Mouse (Mus musculus) forebrain, embryonic 16.5 days (tissue): Measurements from ENCODE around the gene Jph3. TPM values are rescaled to one million over a fixed set of nuclear protein-coding genes. Genes with fewer than 3 reads are reported as not detected.

Source experiments
- ATAC-seq: fragments of 200-750 bp; cut with Nextera tagmentation; 2 replicates; pipeline ENCODE4 v1.8.0; 2017; ENCODE audit warnings: mild to moderate bottlenecking, moderate library complexity
- H3K27ac ChIP-seq: fragments of 300-500 bp; sonication (generic); 2 replicates; pipeline ENCODE4 v1.5.1; 2014; ENCODE audit warnings: low read length, control low read depth
- H3K27me3 ChIP-seq: fragments of 300-500 bp; sonication (generic); replicated peaks from 2 replicates; pipeline ENCODE4 v1.6.1; 2014; ENCODE audit warnings: low read length; ENCODE audit not compliant: control insufficient read depth, insufficient read depth
- H3K36me3 ChIP-seq: fragments of 300-500 bp; sonication (generic); 2 replicates; pipeline ENCODE4 v1.6.1; 2014; ENCODE audit not compliant: control insufficient read depth, insufficient read depth
- H3K4me1 ChIP-seq: fragments of 300-500 bp; sonication (generic); replicated peaks from 2 replicates; pipeline ENCODE4 v1.6.1; 2014; ENCODE audit warnings: low read length; ENCODE audit not compliant: control insufficient read depth, insufficient read depth
- H3K4me2 ChIP-seq: fragments of 300-500 bp; sonication (generic); 2 replicates; pipeline ENCODE4 v1.6.1; 2014; ENCODE audit warnings: mild to moderate bottlenecking, low read length, control low read depth
- H3K4me3 ChIP-seq: fragments of 300-500 bp; sonication (generic); replicated peaks from 2 replicates; pipeline ENCODE4 v1.5.1; 2014; ENCODE audit warnings: mild to moderate bottlenecking, low read length, control low read depth
- H3K9ac ChIP-seq: fragments of 300-500 bp; sonication (generic); replicated peaks from 2 replicates; pipeline ENCODE4 v1.6.1; 2014; ENCODE audit warnings: low read depth, low read length, control low read depth
- H3K9me3 ChIP-seq: fragments of 300-500 bp; sonication (generic); 2 replicates; pipeline ENCODE4 v1.6.1; 2016; ENCODE audit warnings: low read length; ENCODE audit not compliant: control insufficient read depth
- WGBS: fragments of 180-500 bp; shearing (Covaris S2); extraction: QIAGEN DNeasy Blood & Tissue Kit; methylation state at CpG from one replicate; pipeline ENCODE4 v1.1.7; 2014; 5-methylcytosine and 5-hydroxymethylcytosine counted together
- polyA plus RNA-seq: library from polyadenylated mRNA; unstranded; fragments of >200 nt; fragmentation: Nextera tagmentation; extraction: Ambion mirVana; gene quantifications from 2 replicates; pipeline ENCODE4 v1.2.1, GENCODE M21; 2015

Jph3 gene
- polyA plus RNA-seq, 1 experiment from 2014 or later: 93.4 TPM

- peaks cover 28% of the 10 kb centered on the region for H3K4me1 ChIP-seq
- H3K36me3 ChIP-seq: no peaks in the 10 kb centered on the region
- H3K27ac ChIP-seq: no peak overlapping the region
- H3K27me3 ChIP-seq: peaks cover 12% of the 10 kb centered on the region
- no peak for ATAC-seq
- H3K9ac ChIP-seq: no peak overlapping the region
- WGBS: 90% methylated on average over 16 of the region's 16 CpGs
- H3K4me3 ChIP-seq: no peak overlapping the region
- no peak overlapping the region for H3K4me2 ChIP-seq
- no peaks in the 10 kb centered on the region for H3K9me3 ChIP-seq
Measured at GRCm38 (mm10) chr8:121734262-121734661, 4.8 kb downstream of the Jph3 start.

GRCm38 (mm10) chr8:121736236-121736635 is 6.8 kb downstream of the Jph3 start:
- 19% methylated on average over 7 of the region's 7 CpGs for WGBS
- Histone ChIP-seq H3K36me3 (no peaks in the 10 kb centered on the region), H3K4me3 (no peak overlapping the region), H3K27me3 (peaks cover 3% of the 10 kb centered on the region), H3K9me3 (no peaks in the 10 kb centered on the region), H3K27ac (no peak overlapping the region), H3K4me2 (no peak overlapping the region), H3K9ac (no peak overlapping the region), H3K4me1 (peaks cover 18% of the 10 kb centered on the region)
- ATAC-seq: no peak

GRCm38 (mm10) chr8:121740721-121741120 is 11.3 kb downstream of the Jph3 start:
- no peak overlapping the region for H3K27ac ChIP-seq
- no peak overlapping the region for H3K4me3 ChIP-seq
- H3K9me3 ChIP-seq: no peaks in the 10 kb centered on the region
- no peaks in the 10 kb centered on the region for H3K36me3 ChIP-seq
- 87% methylated on average over 10 of the region's 10 CpGs for WGBS
- no peaks in the 10 kb centered on the region for H3K4me1 ChIP-seq
- no peak overlapping the region for H3K9ac ChIP-seq
- no peaks in the 10 kb centered on the region for H3K27me3 ChIP-seq
- no peak for ATAC-seq
- H3K4me2 ChIP-seq: no peak overlapping the region

DNA sequence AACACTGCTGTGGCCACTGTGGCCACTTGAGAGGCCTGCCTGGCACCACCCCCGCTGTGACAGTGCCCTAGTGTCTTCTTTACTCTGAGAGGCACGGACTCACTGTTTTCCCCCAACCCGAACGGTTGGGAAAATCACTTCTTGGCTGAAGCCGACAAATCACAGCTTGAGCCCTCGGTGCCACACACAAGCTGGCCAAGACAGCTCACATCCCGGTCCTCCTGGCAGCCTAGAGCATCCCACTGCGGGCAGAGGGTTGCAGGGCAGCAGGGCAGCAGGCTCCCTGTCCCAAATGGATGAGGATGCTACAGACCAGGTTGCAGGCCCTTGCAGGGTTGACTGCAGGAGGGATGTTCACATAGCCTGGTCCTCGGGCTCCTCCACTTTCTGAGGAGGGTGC is 20.1 kb downstream of the Jph3 start:
- no peak overlapping the region for H3K9ac ChIP-seq
- peaks cover 6% of the 10 kb centered on the region; the same call in 1 of the 2 replicates for H3K9me3 ChIP-seq
- no peak overlapping the region for H3K27ac ChIP-seq
- no peaks in the 10 kb centered on the region for H3K4me1 ChIP-seq
- no peaks in the 10 kb centered on the region for H3K36me3 ChIP-seq
- ATAC-seq: no peak
- H3K27me3 ChIP-seq: no peaks in the 10 kb centered on the region
- 77% methylated on average over 9 of the region's 9 CpGs for WGBS
- no peak overlapping the region for H3K4me3 ChIP-seq
- H3K4me2 ChIP-seq: no peak overlapping the region

DNA sequence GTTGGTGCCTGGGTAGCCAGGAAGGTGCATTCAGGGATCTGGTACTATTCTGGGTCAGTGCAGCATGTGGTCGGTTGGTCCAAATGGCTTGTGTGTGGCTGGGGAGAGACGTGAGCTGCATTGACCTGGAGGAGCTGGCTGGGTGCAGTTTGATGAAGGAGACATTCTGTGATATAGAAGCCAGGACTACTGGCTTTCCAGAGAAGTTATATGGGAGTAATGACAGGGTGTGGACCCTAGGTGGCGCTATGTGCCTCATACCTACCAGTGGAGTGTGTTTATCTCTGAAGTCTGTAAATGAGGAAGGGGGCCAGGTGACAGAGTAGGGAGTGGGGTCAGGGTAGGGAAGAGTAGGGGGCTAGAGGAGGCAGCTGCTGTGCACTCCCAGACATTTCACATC is 21.1 kb downstream of the Jph3 start:
- peaks cover 6% of the 10 kb centered on the region; the same call in 1 of the 2 replicates for H3K9me3 ChIP-seq
- H3K9ac ChIP-seq: no peak overlapping the region
- H3K27ac ChIP-seq: no peak overlapping the region
- no peak overlapping the region for H3K4me2 ChIP-seq
- 46% methylated on average over 3 of the region's 3 CpGs for WGBS
- no peaks in the 10 kb centered on the region for H3K36me3 ChIP-seq
- H3K4me3 ChIP-seq: no peak overlapping the region
- no peaks in the 10 kb centered on the region for H3K4me1 ChIP-seq
- no peaks in the 10 kb centered on the region for H3K27me3 ChIP-seq
- no peak for ATAC-seq

DNA sequence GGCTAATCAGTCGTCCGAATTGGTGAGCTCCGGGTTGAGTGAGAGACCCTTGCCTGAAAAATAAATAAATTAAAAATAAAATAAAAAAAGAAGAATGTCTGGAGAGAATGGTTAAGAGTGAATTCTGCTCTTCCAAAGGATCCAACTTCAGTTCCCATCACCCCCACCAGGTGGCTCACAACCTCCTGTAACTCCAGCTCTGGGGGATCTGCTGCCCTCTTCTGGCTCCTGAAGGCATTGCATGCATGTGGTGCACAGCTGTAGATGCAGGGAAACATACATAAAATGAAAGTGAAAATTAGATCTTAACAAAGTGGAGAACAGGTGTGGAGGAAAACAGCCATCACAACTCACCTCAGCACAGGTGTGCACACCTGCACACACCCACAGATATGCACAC is 22.0 kb downstream of the Jph3 start:
- 23% methylated on average over 3 of the region's 3 CpGs for WGBS
- Histone ChIP-seq H3K4me3 (no peak overlapping the region), H3K27ac (no peak overlapping the region), H3K9me3 (peaks cover 6% of the 10 kb centered on the region; the same call in 1 of the 2 replicates), H3K4me1 (no peaks in the 10 kb centered on the region), H3K4me2 (no peak overlapping the region), H3K36me3 (no peaks in the 10 kb centered on the region), H3K9ac (no peak overlapping the region), H3K27me3 (no peaks in the 10 kb centered on the region)
- no peak for ATAC-seq

DNA sequence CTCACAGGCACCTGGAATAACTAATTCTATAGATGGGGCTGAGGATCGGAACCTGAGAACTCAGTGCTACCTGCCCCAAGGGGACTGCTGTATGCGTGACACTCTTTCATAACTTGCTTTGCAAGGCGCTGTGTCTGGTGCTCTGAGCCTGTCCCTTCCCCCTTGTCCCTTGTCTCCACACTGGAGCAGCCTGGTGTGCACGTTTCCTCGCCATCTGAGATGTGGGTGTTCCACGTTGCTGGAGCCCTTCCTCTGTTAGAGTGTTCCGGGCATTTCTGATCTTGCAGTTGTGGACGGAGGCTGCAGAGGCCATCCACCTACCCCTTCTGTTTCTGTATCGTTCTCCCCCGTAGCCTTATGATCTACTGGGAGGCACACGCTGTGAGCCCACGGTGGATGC is 29.0 kb downstream of the Jph3 start:
- Histone ChIP-seq H3K27ac (no peak overlapping the region), H3K27me3 (no peaks in the 10 kb centered on the region), H3K4me3 (no peak overlapping the region), H3K36me3 (no peaks in the 10 kb centered on the region), H3K4me2 (no peak overlapping the region), H3K4me1 (peaks cover 6% of the 10 kb centered on the region), H3K9ac (no peak overlapping the region), H3K9me3 (no peaks in the 10 kb centered on the region)
- whole genome bisulfite sequencing: 75% methylated on average over 12 of the region's 12 CpGs
- ATAC-seq: no peak

DNA sequence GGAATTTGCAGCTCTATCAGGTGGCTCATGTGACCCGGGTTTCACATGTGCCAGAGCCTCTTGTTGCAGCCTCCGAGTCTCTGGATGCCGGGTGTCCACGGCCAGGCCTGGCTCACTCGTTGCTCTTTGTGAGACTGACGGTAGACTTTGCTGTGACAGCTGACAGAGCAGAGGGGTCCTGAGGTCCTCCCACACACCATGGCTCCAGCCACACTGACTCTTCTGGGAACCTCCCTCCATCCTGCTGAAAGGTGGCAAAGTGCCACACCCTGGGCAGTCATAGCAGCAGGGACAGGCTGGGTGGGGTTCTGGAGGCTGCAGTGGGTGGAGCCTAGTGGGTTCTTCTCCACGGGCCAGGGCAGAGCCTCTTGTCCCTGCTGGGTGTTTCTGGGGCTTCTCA is 31.1 kb downstream of the Jph3 start:
- H3K9ac ChIP-seq: no peak overlapping the region
- H3K4me1 ChIP-seq: peaks cover 9% of the 10 kb centered on the region
- ATAC-seq: no peak
- no peaks in the 10 kb centered on the region for H3K27me3 ChIP-seq
- no peaks in the 10 kb centered on the region for H3K36me3 ChIP-seq
- no peaks in the 10 kb centered on the region for H3K9me3 ChIP-seq
- H3K27ac ChIP-seq: no peak overlapping the region
- WGBS: 75% methylated on average over 7 of the region's 7 CpGs
- no peak overlapping the region for H3K4me2 ChIP-seq
- no peak overlapping the region for H3K4me3 ChIP-seq

DNA sequence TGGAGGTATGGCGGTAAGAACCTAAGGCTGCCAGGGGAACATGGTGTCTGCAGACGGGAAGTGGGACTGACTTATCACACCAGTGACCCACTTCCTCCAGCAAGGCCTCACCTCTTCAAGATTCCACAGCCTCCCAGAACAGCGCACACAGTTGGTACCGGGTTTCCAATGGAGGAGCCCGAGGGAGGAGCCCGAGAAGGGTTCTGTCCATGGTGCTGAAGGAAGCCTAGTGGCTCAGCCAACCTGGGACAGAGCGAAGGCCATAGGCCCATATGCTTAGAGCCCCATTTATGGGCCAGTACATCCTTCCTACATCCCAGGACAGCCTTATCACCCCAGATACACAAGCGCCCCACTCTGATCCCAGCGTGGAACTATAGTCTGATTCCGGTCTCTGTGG is 32.1 kb downstream of the Jph3 start:
- Histone ChIP-seq H3K27ac (no peak overlapping the region), H3K9ac (no peak overlapping the region), H3K36me3 (no peaks in the 10 kb centered on the region), H3K4me1 (peaks cover 9% of the 10 kb centered on the region), H3K9me3 (no peaks in the 10 kb centered on the region), H3K27me3 (no peaks in the 10 kb centered on the region), H3K4me2 (no peak overlapping the region), H3K4me3 (no peak overlapping the region)
- no peak for ATAC-seq
- 37% methylated on average over 10 of the region's 10 CpGs for WGBS

DNA sequence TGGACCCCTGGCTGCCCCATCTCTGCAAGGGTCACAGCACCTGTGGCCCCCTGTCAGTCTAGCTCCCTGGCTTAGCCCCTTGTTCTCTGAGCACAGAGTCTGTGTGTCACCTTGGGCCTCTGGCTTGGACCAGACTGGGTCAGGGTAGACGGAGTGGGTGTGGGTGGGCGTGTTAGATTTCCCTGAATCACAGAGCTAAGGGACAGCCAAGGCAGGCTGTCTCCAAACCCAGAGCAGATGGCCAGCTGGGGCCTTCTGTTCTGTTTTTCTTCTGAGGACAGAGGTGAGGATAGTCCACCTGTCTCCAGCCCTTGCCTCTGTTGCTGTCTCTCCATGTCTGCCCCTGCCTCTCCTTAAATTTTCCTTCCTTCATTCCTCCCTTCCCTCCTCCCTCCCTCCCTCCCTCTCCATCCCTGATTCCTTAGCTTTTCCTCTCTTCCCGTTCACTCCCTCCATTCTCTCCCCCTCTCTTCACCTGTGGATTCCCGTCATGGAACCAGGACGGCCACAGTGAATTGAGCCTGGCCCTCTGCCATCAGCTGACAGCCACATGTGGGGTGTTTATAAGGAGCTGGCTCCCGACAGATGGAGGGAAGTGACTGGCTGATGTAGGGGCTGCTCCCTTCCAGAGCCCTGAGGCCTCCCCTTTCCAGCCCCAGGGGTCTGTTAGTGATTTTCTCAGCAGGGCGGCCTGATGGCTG is 33.7 kb downstream of the Jph3 start:
- WGBS: 30% methylated on average over 7 of the region's 7 CpGs
- H3K27me3 ChIP-seq: no peaks in the 10 kb centered on the region
- no peak overlapping the region for H3K4me3 ChIP-seq
- H3K9ac ChIP-seq: no peak overlapping the region
- no peak overlapping the region for H3K4me2 ChIP-seq
- H3K9me3 ChIP-seq: no peaks in the 10 kb centered on the region
- no peak overlapping the region for H3K27ac ChIP-seq
- ATAC-seq: peak; percentile 78
- H3K36me3 ChIP-seq: no peaks in the 10 kb centered on the region
- H3K4me1 ChIP-seq: peaks cover 9% of the 10 kb centered on the region
